Mouse (Mus musculus) gastrocnemius, postnatal 36 days (tissue): ENCODE data around the gene Celf5. TPM values are rescaled to one million over a fixed set of nuclear protein-coding genes. Genes with fewer than 3 reads are reported as not detected.

Experiments used
- DNase-seq, 2 experiments: peaks; one replicate each; pipeline ENCODE4 v3.0.0; 2022
- intact Hi-C: fragments of 180-260 bp; cut with DNase I; formaldehyde crosslinking; loops from one replicate; pipeline ENCODE4 v1.15.1; 2025
- total RNA-seq, 2 experiments: library from RNA; stranded (reverse); gene quantifications; 2 replicates each; pipeline ENCODE4 v1.2.3; 2021

Celf5 gene
- total RNA-seq, 2 experiments from 2014 or later: not detected

DNA sequence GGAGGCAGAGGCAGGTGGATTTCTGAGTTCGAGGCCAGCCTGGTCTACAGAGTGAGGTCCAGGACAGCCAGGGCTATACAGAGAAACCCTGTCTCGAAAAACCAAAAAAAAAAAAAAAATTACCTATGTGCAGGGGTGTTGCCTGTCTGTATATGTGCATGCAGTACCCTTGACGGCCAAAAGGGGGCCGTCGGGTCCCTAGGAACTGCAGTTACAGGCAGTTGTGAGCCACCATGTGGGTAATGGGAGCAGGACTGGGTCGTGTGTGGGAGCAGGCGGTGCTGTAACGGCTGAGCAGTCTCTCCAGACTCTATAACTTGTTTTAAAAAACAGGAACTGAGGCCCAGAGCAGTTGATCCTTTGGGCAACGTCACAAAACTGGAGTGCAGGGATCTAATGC lies 1.5 kb upstream of the Celf5 start:
- intact Hi-C loops: no loop called here
- DNase-seq: no peak

GRCm38 (mm10) chr10:81481605-81482532 lies 640 bp downstream of the Celf5 start:
- intact Hi-C loops: no loop called here
- no peak for DNase-seq

DNA sequence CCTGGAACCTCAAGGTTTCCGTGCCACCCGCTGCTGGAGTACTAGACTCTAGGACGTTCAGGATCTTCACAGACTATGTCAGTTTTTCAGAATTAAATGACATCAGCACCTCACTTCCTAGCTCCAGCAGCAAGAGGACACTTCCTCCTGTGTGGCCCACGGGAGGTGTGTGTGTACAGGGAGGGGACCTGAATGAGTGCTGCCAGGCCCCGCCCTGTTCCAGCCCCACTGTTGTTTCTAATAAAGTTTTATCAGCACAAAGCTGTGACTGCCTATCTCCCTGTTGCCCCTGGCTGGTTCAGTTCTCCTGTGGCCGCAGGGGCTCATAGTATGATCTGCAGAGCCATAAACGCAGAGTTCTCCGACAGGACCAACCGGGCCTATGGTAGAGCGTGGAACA lies 8.0 kb downstream of the Celf5 start:
- DNase-seq: no peak
- intact Hi-C loops: no loop called here

DNA sequence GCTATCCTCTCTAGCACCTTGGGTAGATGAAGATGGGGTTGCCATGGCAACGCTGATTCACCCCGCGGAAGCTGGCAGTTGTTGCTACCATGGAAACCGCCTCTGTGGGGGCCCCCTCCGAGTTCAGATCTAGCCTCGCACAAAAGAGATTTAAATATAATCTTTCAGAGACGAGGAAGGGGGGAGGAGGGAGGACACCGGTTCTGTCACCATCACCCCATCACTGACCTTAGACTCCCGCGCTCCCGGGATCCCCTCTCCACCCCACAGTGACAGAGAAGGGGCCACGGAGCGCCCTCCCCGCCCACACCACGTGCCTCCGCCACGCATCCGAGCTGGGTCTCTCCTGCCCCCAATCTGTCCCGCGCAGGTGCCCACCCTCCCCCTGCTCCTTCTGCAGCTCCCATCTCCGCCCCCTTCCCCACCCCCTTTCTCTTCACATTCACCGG lies 9.5 kb downstream of the Celf5 start:
- no peak for DNase-seq
- intact Hi-C loops: no loop called here

- intact Hi-C loops: no loop called here
- no peak for DNase-seq
Measured at GRCm38 (mm10) chr10:81472403-81473002, 10.0 kb downstream of the Celf5 start.

- intact Hi-C loops: no loop called here
- DNase-seq: no peak
Measured at GRCm38 (mm10) chr10:81470454-81470853, 12.1 kb downstream of the Celf5 start.

GRCm38 (mm10) chr10:81469253-81469652 lies 13.3 kb downstream of the Celf5 start:
- peak; percentile 2 to 8 for DNase-seq
- intact Hi-C loops: no loop called here

DNA sequence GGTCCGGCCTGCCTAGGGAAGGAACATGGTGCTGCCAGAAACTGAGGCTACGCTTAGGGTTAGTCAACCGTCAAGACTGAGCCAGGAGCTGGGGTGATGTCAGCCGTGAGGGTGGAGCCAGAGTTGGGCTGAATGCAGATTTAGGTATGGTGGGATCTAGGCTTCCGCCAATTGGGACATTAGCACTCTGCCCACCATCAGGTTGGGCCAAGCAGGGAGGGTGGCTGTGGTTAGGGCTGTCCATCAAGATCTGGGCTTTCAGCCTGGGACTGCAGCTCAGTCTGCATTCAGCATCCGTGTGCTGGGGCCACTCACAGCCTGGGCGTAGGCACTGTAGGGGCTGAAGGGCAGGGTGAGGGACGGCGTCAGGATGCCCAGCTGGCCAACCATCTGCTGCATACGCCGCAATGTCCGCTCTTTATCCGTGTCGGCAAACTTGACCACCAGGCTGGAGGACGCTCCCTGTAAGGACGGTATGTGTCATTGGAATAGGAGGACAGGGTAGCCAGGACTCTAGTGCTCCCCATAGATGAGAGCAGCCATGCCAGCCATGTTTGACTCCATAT lies 14.8 kb downstream of the Celf5 start:
- DNase-seq: peak in 1 of 2 experiments; percentile 7
- intact Hi-C loops: no loop called here

DNA sequence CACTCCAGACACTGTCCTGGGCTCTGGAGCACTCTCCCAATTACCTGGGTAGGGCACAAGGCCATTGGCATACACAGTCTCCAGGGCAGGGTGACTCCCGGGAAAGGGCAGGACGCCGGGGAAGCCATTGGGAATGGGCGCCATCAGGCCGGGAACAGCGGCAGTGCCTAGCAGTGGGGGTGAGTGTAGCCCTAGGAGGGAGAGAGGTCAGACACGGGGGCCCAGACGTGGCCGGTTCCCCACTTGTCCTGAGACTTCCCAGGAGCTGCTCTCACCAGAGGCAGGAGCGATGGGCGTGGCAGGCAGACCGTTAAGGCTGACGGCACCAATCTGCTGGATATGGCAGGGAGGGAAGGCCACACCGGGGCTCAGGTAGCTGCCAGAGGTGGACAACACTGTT lies 15.6 kb downstream of the Celf5 start:
- peak in 1 of 2 experiments; percentile 10 for DNase-seq
- intact Hi-C loops: no loop called here

GRCm38 (mm10) chr10:81466066-81466465 lies 16.4 kb downstream of the Celf5 start:
- peak in 1 of 2 experiments; percentile 5 for DNase-seq
- intact Hi-C loops: no loop called here

DNA sequence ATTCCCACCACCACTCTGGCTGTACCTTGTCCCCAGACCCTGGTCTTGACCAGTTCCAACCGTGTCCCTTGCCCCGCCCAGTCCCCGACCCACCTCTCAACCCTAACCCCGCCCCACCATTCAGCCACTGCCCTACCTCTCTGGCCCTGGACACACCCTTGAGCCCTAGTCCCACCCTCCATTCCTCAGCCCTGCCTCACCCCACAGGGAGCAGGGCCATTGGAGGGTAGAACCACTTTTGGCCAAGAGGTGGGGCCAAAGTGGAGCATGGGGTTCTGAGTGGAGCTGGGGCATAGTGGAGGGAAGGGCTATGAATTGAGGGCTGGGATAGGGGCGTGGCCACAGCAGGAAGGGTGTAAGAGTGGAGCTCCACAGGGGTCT lies 17.3 kb downstream of the Celf5 start:
- intact Hi-C loops: no loop called here
- DNase-seq: peak in 1 of 2 experiments; percentile 7

DNA sequence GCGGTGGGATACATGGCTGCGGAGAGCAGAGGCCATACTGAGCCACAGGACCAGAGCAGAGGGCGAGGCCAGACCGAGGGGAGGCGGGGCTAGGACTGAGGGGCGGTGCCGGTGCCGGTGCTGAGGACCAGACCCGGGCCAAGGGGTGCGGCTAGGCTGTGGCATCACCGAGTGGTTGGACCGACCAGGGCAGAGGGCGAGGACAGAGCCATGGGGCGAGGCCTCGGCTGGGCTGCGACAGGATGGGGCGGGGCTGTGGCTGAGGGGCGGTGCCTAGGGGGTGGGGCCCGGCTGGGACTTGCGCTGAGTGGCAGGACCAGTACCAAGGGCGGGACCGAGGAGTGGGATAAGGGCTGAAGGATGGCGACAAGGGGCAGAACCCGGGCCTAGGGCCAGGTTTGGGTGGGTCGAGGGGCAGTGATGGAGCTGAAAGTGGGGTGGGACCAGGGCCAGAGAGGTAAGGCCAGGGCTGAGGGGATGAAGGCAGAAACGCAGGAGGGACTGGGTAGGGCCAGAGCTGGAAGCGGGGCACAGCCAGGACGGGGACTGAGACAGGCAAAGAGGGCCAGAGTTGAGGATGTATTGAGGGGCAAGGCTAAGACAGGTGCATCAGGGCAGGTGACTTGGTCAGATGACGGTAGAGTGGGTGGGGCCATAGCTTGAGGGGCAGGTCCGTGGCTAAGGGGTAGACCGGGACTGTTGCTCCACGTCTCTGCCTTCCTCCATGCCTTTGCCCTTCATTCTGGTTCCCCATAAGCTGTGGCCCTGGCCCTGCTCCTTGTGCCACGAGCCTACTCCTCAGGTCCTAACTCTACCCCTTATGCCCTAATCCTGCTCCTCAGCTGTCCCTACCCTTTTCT lies 17.9 kb downstream of the Celf5 start:
- intact Hi-C loops: no loop called here
- DNase-seq: peak; percentile 26 to 30

GRCm38 (mm10) chr10:81463531-81463930 lies 19.0 kb downstream of the Celf5 start:
- peak in 1 of 2 experiments; percentile 9 for DNase-seq
- intact Hi-C loops: no loop called here

- DNase-seq: no peak
- intact Hi-C loops: no loop called here
Measured at GRCm38 (mm10) chr10:81462917-81463316, 19.6 kb downstream of the Celf5 start.

DNA sequence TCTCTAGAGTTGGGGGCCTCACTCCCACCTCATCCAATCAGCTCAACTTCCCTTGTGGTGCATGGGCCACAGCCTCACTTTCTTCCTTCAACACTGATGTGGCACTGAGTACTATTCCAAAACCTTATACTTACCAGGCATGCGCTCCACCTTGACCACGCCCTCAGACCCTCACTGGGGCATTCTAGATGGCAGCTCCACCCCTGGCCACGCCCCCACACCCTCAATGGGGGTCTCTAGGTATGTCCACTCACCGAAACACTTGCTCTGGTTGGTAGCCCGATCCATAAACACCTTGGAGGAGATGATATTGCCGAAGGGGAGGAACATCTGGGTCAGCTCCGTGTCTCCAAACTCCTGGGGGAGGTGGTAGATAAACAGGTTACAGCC lies 20.1 kb downstream of the Celf5 start:
- intact Hi-C loops: no loop called here

DNA sequence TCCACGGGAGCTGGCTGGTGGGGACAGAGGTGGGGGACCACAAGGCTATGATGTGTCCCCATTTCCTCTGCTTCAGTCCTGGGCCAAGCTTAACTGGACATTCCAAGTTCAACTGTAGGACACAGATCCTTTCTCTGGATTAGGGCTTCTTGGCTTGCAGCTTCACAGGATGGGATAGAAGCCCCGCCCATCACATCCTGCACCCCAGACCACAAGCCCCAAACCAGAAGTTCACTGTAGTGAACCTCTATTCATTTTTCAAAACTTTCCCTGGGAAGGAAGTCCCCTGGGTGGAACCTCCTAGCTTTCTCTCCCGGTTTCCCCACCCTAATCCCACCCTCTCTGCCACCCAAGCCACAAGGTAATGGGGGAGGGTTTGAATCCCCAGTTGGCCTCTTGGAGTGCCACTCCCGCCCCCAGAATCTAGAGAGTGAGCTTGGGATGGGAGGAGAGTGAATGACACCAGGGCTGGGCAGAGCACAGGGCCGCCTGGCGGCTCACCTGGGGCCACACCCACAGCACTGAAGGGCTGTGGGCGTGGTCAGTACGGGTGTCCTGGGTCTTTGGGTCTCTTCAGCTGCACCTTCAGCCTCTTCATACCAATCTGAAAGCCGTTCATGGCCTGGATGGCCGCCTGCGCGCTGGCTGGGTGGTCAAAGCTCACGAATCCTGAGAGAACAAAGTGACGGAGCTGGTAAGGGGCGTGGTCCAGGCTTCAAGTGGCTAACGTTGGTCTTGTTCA lies 20.7 kb downstream of the Celf5 start:
- intact Hi-C loops: no loop called here
- peak in 1 of 2 experiments; percentile 7 for DNase-seq

More for the DNA sequence above, 20.1 kb downstream of the Celf5 start:
- DNase-seq: peak in 1 of 2 experiments; percentile 9

GRCm38 (mm10) chr10:81460951-81461350 lies 21.6 kb downstream of the Celf5 start:
- intact Hi-C loops: no loop called here
- peak in 1 of 2 experiments; percentile 6 for DNase-seq

- DNase-seq: peak in 1 of 2 experiments; percentile 13
- intact Hi-C loops: no loop called here
Measured at GRCm38 (mm10) chr10:81460471-81460870, 22.0 kb downstream of the Celf5 start.

DNA sequence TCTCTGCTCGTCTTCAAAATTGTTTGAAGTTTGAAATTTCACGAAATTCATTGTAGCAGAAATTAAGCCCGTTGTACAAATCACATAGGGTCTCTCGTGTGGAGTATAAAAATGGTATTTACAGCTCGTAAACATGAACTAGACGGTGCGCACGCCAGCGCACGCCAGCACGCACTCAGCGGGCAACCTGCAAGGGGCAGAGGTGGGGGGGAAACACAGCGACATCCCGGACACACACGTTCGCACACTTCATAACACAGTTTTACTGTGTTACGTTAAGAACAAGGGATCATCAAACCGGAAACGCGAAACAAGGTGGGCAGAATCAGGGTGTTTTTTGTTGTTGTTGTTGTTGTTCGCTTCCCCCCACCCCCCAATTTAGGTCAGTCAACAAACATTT lies 23.1 kb downstream of the Celf5 start:
- no peak for DNase-seq
- intact Hi-C loops: no loop called here

DNA sequence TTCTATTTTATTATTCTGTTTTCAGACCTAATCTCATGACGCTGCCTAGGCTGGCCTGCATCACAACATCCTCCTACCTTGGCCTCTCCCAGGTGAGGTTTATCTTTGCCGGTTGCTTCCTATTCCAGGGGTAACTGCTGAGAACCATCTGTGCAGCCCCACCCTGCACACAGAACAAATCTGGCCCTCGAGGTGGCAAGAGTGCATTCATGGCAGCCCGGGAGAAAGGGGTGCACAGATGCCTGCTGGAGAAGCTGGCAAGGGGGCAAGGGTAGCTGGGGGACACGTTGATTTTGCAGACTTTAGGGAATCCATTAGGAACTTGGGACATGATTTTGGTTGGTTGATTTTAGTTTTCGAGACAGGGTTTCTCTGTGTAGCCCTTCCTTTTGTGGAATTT lies 24.2 kb downstream of the Celf5 start:
- peak in 1 of 2 experiments; percentile 3 for DNase-seq
- intact Hi-C loops: no loop called here
